Mouse (Mus musculus): ENCODE measurements around the gene Gm28048. TPM values are rescaled to one million over a fixed set of nuclear protein-coding genes. Genes with fewer than 3 reads are reported as not detected.

Gene Gm28048
- polyA plus RNA-seq, 1 experiment from 2014 or later: 19.3 TPM

DNA sequence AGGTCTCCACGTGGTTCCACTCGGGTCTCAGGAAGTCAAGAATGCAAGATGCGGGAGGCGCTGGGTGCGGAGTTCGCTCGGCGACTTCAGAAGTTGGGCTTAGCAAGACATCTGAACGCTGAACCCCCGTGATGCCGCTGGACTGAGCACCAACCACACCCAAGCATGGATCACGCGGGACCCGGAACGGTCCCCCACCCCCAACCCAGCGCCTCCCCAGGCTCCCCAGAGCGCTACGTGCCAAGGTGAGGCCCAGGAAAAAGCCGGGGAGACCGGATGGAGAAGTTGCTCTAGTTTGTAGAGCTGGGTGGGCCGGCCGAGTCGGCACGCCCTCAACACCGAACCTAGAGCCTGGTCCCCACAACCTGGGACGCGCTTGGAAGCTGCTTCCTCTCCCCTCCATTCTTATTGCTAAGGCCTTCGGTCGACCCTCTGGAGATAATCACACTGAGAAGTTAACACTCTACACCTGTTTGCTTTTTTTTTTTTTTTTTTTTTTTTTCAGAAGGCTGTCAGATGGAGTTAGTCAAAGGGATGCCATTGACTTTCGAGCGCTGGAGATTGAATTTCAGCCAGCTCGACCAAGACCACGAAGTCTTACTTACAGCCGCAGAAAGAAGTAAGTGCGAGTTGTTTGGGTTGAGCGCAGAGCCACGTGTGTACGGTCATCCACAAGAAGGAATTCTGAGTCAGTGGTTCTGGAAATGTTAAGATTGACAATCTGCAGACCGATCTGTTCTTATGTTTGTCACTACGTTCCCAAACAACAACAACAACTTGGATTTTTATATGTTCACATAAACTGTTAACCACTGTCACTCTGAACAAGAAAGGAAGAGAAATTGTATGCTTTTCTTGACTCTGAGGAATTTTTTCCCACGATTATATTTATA, 121.3 kb downstream of the Gm28048 start, which contains the start of gene B3gnt2:
B3gnt2 (minus strand) TSS at position 627 of the 893 bp plus-strand sequence.
- Histone ChIP-seq H3K9me3 (replicated peaks) (no peaks in the 10 kb centered on the region), H3K27me3 (peaks cover 42% of the 10 kb centered on the region), H3K4me2 (peak within 1 kb of the TSS; percentile 87), H3K4me3 (replicated peaks) (peak within 1 kb of the TSS; percentile 84), H3K36me3 (no peaks in the 10 kb centered on the region), H3K9ac (peak within 1 kb of the TSS; percentile 76), H3K27ac (peak within 1 kb of the TSS; percentile 90), H3K4me1 (peaks cover 27% of the 10 kb centered on the region)
- 4% methylated on average over 41 of the region's 41 CpGs for WGBS
- peak; percentile 16 for ATAC-seq (replicated peaks; ENCODE audit: low FRiP score)

DNA sequence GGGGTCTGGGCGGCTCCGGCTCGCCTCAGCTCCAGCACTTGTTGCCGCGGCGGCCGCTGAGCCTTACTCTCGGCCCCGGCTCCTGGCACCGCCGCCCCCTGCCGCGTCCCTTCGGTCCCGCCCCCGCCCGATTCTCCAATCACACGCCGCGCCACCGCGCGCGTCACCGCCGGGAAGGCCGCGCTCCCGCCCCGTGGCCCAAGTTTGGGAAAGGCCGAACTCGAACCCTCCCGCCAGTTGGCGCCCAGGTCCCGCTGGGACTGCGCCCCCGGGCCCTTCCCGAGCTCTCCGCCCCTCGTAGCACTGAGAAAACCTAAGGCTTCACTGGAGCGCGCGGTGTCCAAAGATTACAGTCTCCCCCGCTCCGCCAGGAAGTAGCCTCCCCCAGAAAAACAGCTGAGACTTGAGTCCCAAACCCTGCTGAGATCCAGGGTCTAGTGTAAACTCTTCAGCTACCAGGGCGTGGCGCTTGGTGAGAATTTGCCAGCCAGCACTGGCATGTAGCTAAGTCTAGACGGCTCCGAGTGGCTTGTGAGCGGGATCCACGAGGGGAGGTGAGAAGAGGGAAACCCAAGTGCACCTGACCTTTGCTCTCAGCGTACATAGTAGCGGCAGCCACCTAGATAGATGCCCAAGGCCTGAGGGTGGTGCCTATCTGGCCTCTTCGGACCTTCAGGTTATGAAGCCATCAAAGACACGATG, 122.1 kb downstream of the Gm28048 start:
- peak overlapping the region; percentile 90 for H3K27ac ChIP-seq
- H3K4me3 ChIP-seq (replicated peaks): peak overlapping the region; percentile 84
- H3K9ac ChIP-seq: peak overlapping the region; percentile 76
- H3K4me2 ChIP-seq: peak overlapping the region; percentile 87
- ATAC-seq (replicated peaks; ENCODE audit: low FRiP score): peak; percentile 97
- no peaks in the 10 kb centered on the region for H3K9me3 ChIP-seq (replicated peaks)
- H3K4me1 ChIP-seq: peaks cover 27% of the 10 kb centered on the region
- H3K27me3 ChIP-seq: peaks cover 42% of the 10 kb centered on the region
- H3K36me3 ChIP-seq: no peaks in the 10 kb centered on the region
- under 1% methylated on average over 44 of the region's 55 CpGs for WGBS

DNA sequence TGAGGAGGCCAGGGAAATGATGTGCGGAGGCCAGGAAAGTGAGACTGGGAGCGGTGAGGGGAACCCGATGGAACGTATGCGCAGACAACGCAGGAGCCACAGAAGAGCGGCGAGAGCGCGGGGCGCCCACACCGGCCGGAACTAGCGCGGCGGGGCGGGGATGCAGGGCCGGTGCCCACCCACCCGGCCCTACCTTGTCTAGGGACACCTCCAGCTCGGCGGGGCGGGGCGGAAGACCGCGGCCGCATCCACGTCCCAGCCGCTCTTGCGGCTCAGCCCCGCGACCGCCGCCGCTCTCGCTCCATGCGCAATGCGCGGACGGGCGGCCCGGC, 122.6 kb downstream of the Gm28048 start:
- Histone ChIP-seq H3K9me3 (replicated peaks) (no peaks in the 10 kb centered on the region), H3K27ac (peak overlapping the region; percentile 90), H3K36me3 (no peaks in the 10 kb centered on the region), H3K4me2 (peak overlapping the region; percentile 87), H3K4me3 (replicated peaks) (peak overlapping the region; percentile 84), H3K27me3 (peaks cover 42% of the 10 kb centered on the region), H3K9ac (peak overlapping the region; percentile 76), H3K4me1 (peaks cover 27% of the 10 kb centered on the region)
- WGBS: 0% methylated on average over 35 of the region's 41 CpGs
- peak; percentile 82 for ATAC-seq (replicated peaks; ENCODE audit: low FRiP score)

DNA sequence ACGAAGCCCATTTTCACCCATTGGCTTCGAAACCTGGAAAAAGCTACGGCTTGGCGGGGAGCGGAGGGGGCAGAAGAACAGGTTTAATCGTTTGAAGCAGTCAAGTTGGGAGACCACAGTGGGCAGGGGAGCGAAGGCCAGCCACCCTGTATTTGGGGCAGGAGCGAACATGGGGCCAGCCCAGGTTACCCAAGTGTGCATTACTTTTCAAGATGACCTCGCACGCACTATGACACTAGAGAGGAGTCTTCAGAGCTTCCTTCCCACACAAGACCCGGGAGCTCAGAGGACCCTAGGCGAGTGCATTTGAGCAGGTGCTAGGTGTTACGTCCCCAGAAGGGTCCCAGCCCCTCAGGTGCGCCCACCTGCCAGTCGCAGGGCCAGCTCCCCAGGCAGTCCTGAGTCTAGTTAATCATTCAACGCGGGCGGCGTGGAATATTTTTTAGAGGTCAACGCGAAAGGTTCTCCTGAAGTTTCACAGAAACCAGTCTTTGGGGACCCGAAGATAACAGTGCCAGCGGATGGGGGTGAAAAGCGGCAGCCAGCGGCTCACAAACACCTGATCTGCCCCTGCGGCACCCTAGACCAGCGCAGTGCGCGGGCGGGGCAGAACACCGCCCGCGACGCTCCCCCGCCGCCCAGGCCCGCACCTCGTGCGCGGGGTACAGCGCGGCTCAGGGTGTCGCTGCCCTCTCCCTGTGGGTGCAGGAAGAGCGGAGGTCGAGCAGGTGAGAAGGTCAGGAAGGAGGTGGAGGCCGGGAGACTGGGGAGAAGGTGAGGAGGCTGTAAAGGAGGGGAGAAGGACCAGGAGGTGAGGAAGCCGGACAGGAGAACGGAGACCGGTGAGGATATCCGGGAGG, 123.2 kb downstream of the Gm28048 start:
- peak overlapping the region; percentile 90 for H3K27ac ChIP-seq
- peak overlapping the region; percentile 84 for H3K4me3 ChIP-seq (replicated peaks)
- H3K4me1 ChIP-seq: peaks cover 27% of the 10 kb centered on the region
- H3K27me3 ChIP-seq: peaks cover 41% of the 10 kb centered on the region
- peak overlapping the region; percentile 76 for H3K9ac ChIP-seq
- 2% methylated on average over 50 of the region's 50 CpGs for WGBS
- H3K9me3 ChIP-seq (replicated peaks): no peaks in the 10 kb centered on the region
- peak; percentile 20 for ATAC-seq (replicated peaks; ENCODE audit: low FRiP score)
- H3K4me2 ChIP-seq: peak overlapping the region; percentile 87
- no peaks in the 10 kb centered on the region for H3K36me3 ChIP-seq

DNA sequence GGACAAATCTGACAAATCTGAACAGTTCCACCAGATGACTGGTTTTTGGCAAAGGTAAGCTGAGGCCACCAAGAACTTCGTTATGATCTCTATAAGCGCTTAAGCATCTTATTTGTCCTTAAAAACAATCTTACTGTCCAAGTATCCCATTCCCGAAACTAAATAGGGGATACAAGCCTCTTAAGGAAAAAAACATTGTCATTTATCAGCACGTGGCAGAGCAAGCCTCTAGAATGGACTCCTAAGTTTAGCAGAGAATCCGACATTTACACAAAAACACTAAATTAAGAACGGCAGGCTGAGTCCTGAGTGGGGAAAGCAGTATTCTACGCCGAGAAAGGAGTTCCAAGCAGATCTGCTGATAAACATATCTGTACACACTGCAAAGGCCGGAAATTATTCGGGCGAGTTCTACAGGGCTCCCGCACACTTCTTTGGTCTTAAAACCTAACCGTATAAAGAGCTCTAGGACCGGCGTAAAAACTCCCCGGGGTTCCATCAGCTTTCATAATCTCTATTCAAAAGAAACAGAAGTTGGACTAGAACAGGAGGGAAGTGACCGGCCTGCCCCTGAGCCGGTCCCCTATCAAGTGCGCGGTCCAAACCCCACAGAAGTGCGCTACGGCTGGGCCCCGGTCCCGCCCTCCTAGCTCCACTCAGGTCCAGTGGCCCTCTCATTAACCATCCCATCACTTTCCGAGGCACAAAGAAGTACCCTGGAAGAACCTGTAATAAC, 124.0 kb downstream of the Gm28048 start:
- H3K4me2 ChIP-seq: peak overlapping the region; percentile 87
- peaks cover 32% of the 10 kb centered on the region for H3K4me1 ChIP-seq
- H3K9ac ChIP-seq: peak overlapping the region; percentile 76
- H3K9me3 ChIP-seq (replicated peaks): no peaks in the 10 kb centered on the region
- WGBS: 18% methylated on average over 25 of the region's 25 CpGs
- H3K4me3 ChIP-seq (replicated peaks): peak overlapping the region; percentile 84
- H3K36me3 ChIP-seq: no peaks in the 10 kb centered on the region
- H3K27me3 ChIP-seq: peaks cover 36% of the 10 kb centered on the region
- ATAC-seq (replicated peaks; ENCODE audit: low FRiP score): no peak
- peak overlapping the region; percentile 90 for H3K27ac ChIP-seq

DNA sequence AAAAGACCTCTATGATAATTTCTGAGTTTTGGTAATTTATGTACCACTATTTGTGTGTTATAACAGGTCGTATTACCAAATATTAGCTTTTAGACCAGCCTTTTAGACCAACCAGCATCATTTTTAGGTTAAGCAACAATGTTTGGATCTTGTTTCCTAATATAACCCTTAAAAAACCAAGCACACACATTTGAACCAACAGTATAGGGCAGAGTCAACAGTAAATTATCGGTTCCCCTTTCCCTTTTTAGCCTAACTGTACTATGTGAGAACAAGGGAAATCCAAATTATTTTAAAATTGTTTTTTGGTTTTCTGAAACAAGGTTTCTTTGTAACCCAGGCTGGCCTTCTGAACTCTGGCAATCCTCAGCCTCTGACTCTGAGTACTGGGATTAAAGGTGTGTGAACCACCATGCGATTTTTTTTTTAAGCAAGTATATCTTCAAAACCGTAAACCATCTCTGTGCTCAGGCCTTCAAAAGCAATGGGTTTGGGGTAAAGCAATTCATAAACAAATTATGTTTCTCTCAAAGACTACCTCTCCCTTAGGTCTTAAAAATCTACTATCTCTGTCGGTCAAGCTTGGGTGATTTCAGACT, 124.7 kb downstream of the Gm28048 start:
- H3K4me1 ChIP-seq: peaks cover 36% of the 10 kb centered on the region
- H3K4me2 ChIP-seq: peak overlapping the region; percentile 87; the same call in 1 of the 2 replicates
- H3K27me3 ChIP-seq: peaks cover 33% of the 10 kb centered on the region
- no peaks in the 10 kb centered on the region for H3K36me3 ChIP-seq
- H3K27ac ChIP-seq: no peak overlapping the region
- no peak for ATAC-seq (replicated peaks; ENCODE audit: low FRiP score)
- H3K9ac ChIP-seq: no peak overlapping the region
- 78% methylated on average over 5 of the region's 5 CpGs for WGBS
- peak overlapping the region; percentile 84; the same call in 1 of the 2 replicates for H3K4me3 ChIP-seq (replicated peaks)
- no peaks in the 10 kb centered on the region for H3K9me3 ChIP-seq (replicated peaks)

DNA sequence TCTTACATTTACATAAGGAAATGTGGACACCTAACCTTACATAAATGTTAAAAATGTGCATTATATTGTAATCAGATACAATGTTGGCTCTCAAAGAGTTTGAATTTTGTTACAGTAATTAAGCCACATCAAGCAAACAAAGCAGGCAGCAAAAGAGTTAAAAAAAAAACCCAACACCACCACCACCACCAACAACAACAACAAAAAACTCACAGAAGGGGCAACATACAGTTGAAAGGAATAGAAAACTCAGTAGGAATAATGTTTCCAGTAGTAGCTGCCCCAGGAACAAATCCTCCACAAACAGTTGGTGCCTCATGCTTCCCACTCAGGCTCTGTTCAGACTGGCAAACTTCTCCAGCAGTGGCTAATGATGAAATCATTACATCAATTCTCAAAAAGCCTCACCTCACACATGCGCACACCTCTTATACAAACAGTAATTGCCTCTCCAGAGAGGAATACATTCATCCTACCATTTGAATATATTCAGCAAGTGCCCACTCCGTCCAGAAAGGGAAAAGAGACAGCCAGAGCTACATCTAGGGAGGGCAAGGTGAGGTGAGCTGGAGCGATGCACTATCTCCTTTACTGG, 125.4 kb downstream of the Gm28048 start:
- H3K4me3 ChIP-seq (replicated peaks): no peak overlapping the region
- 80% methylated on average over 3 of the region's 3 CpGs for WGBS
- H3K4me2 ChIP-seq: no peak overlapping the region
- H3K9ac ChIP-seq: no peak overlapping the region
- no peak for ATAC-seq (replicated peaks; ENCODE audit: low FRiP score)
- H3K9me3 ChIP-seq (replicated peaks): no peaks in the 10 kb centered on the region
- H3K36me3 ChIP-seq: no peaks in the 10 kb centered on the region
- no peak overlapping the region for H3K27ac ChIP-seq
- peaks cover 36% of the 10 kb centered on the region for H3K4me1 ChIP-seq
- peaks cover 28% of the 10 kb centered on the region for H3K27me3 ChIP-seq

DNA sequence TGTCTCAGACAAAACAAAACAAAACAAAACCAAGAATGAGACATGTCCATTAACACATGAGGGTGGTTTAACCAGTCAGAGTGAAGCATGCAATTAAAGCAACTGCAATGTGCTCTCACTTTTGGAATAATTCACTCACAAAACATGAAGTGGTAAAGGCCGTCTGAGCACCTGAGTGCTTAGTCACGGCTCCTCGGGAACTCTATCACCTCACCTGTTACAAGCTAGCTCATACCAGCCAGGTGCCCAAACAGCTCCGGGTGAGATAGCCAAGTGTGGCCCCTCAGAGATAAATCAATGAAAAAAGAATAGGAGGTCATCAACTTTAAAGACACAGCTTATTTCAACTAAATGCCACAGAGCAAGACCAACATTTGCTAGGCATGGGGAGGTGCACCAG, 127.3 kb downstream of the Gm28048 start:
- no peaks in the 10 kb centered on the region for H3K9me3 ChIP-seq (replicated peaks)
- WGBS: 77% methylated on average over 4 of the region's 4 CpGs
- H3K27me3 ChIP-seq: peaks cover 24% of the 10 kb centered on the region
- ATAC-seq (replicated peaks; ENCODE audit: low FRiP score): no peak
- H3K36me3 ChIP-seq: no peaks in the 10 kb centered on the region
- no peak overlapping the region for H3K4me2 ChIP-seq
- no peak overlapping the region for H3K9ac ChIP-seq
- peaks cover 38% of the 10 kb centered on the region for H3K4me1 ChIP-seq
- H3K27ac ChIP-seq: no peak overlapping the region
- no peak overlapping the region for H3K4me3 ChIP-seq (replicated peaks)

DNA sequence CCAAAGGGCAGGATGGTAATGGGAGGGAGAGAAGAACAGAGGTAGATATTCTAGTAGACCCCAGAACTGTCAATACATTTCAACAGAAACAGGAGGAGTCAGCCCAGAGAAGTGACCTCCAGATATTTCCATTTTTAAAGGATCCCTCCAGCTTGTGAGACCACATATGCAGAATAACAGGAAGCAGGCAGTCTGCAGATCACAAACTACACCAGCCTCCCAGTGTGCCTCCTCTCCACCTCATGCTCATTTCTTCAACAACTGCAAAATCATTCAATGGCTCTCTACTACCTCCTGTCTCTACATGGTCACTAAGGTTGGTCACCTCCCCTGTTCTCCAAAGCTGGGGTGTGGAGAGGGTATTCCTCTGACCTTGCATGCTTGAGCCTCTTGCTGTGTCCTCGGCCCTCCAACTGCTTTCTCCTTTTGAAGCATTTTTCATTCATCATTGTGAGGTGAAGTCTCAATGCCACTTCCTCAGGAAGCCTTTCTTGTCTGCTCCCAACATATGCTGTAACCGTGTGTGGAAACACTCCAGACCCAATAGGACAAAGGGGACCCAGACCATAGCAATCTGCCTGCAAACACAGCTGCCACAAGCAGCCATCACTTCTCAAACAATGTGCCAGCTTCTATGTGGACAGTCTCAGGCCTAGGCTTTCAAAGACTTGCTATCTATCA, 128.3 kb downstream of the Gm28048 start:
- H3K9ac ChIP-seq: no peak overlapping the region
- H3K4me1 ChIP-seq: peaks cover 41% of the 10 kb centered on the region
- H3K27ac ChIP-seq: 0 out of 2 replicates have a peak overlapping the region, but pooled peaks have one; percentile 35
- ATAC-seq (replicated peaks; ENCODE audit: low FRiP score): no peak
- no peak overlapping the region for H3K4me2 ChIP-seq
- H3K4me3 ChIP-seq (replicated peaks): no peak overlapping the region
- no peaks in the 10 kb centered on the region for H3K36me3 ChIP-seq
- H3K9me3 ChIP-seq (replicated peaks): no peaks in the 10 kb centered on the region
- peaks cover 17% of the 10 kb centered on the region for H3K27me3 ChIP-seq
- WGBS: 69% methylated on average over 2 of the region's 2 CpGs

DNA sequence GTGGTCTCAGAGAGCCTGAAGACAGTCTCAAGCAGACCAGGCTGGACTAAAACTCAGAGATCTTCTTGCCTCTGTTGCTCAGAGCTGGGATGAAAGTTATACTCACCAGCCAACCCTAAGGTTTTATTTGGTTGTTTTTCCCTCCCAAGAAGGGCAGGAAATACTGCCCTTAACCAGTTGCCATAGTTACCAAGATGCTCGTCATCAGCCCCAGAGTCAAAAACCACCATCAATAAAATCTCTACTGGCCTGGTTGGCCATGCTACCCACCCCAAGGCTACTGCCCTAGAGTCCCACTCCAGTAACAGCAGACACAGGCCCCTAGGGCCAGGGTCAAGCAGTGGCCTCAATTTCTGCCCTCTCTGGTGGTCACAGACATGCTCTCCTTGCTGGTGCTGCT, 129.4 kb downstream of the Gm28048 start:
- H3K4me1 ChIP-seq: peaks cover 40% of the 10 kb centered on the region
- H3K36me3 ChIP-seq: no peaks in the 10 kb centered on the region
- no peak overlapping the region for H3K4me2 ChIP-seq
- no peak overlapping the region for H3K4me3 ChIP-seq (replicated peaks)
- no peak overlapping the region for H3K9ac ChIP-seq
- no peak overlapping the region for H3K27ac ChIP-seq
- no peaks in the 10 kb centered on the region for H3K9me3 ChIP-seq (replicated peaks)
- WGBS: 59% methylated on average over 1 of the region's 1 CpGs
- peaks cover 8% of the 10 kb centered on the region; the same call in 1 of the 2 replicates for H3K27me3 ChIP-seq
- no peak for ATAC-seq (replicated peaks; ENCODE audit: low FRiP score)

All from kidney, embryonic 15.5 days (tissue).